Mouse (Mus musculus) embryonic facial prominence, embryonic 14.5 days (tissue): ENCODE data around the gene Prss3. TPM values are rescaled to one million over a fixed set of nuclear protein-coding genes. Genes with fewer than 3 reads are reported as not detected.
"Not testable (repeated sequence)": the region's sequence is repeated elsewhere in the genome, so short reads cannot be mapped to it uniquely, and the experiment has no call there.

Experiments
- ATAC-seq: fragments of 200-750 bp; cut with Nextera tagmentation; 2 replicates; pipeline ENCODE4 v1.8.0; 2017; ENCODE audit warnings: low read depth, moderate number of reproducible peaks, moderate TSS enrichment
- DNase-seq: peaks from one replicate; pipeline ENCODE4 v3.0.0-alpha.2; 2015; ENCODE audit warnings: low spot score
- H3K27ac ChIP-seq: fragments of 300-500 bp; sonication (generic); replicated peaks from 2 replicates; pipeline ENCODE4 v1.5.1; 2014; ENCODE audit warnings: low read depth, mild to moderate bottlenecking, low read length, moderate library complexity
- H3K27me3 ChIP-seq: fragments of 300-500 bp; sonication (generic); replicated peaks from 2 replicates; pipeline ENCODE4 v1.6.1; 2014; ENCODE audit warnings: low read length; ENCODE audit not compliant: control insufficient read depth, insufficient read depth
- H3K36me3 ChIP-seq: fragments of 300-500 bp; sonication (generic); 2 replicates; pipeline ENCODE4 v1.6.1; 2014; ENCODE audit warnings: low read length, mixed read lengths; ENCODE audit not compliant: control insufficient read depth, insufficient read depth
- H3K4me1 ChIP-seq: fragments of 300-500 bp; sonication (generic); 2 replicates; pipeline ENCODE4 v1.6.1; 2014; ENCODE audit warnings: antibody characterized with exemption, low read length; ENCODE audit not compliant: control insufficient read depth, insufficient read depth
- H3K4me2 ChIP-seq: fragments of 300-500 bp; sonication (generic); 2 replicates; pipeline ENCODE4 v1.6.1; 2014; ENCODE audit warnings: low read depth, mild to moderate bottlenecking, low read length, moderate library complexity, mixed read lengths
- H3K4me3 ChIP-seq: fragments of 300-500 bp; sonication (generic); 2 replicates; pipeline ENCODE4 v1.5.1; 2014; ENCODE audit warnings: low read depth, mild to moderate bottlenecking, low read length
- H3K9ac ChIP-seq: fragments of 300-500 bp; sonication (generic); 2 replicates; pipeline ENCODE4 v1.6.1; 2014; ENCODE audit warnings: low read depth, mild to moderate bottlenecking, low read length, moderate library complexity, mixed read lengths
- H3K9me3 ChIP-seq: fragments of 300-500 bp; sonication (generic); 2 replicates; pipeline ENCODE4 v1.6.1; 2016; ENCODE audit warnings: low read length; ENCODE audit not compliant: control insufficient read depth
- WGBS: fragments of 180-500 bp; shearing (Covaris S2); extraction: QIAGEN DNeasy Blood & Tissue Kit; methylation state at CpG from one replicate; pipeline ENCODE4 v1.1.7; 2014; 5-methylcytosine and 5-hydroxymethylcytosine counted together
- polyA plus RNA-seq: library from polyadenylated mRNA; unstranded; fragments of >200 nt; fragmentation: Nextera tagmentation; extraction: Ambion mirVana; gene quantifications from 2 replicates; pipeline ENCODE4 v1.2.1, GENCODE M21; 2014

The Prss3 gene
- polyA plus RNA-seq, result not detected in 2 replicates

DNA sequence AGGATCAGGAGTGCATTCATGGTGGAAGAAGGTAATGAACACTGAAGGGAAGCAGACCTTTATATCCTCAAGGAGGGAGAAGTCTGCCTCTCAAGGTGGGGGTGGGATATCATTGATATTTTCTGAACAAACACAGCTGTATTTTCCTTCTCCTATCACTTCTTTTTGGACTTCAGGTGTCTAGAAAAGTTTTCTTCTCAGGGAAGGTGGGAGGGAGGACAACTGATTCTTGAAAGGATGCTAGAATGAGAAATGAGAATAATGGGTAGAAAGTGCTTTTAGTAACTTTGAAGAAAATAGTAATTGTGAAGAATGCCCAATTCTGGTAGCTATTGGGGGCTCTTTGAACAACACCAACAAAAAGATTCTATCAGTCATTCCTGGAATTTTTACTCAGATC, at the start of gene Prss3:
Gene Prss3, minus strand, starts transcription at position 101 of the 400 bp plus-strand sequence.
- ATAC-seq, H3K4me2 ChIP-seq, H3K4me1 ChIP-seq, H3K9me3 ChIP-seq, DNase-seq, H3K4me3 ChIP-seq, H3K27ac ChIP-seq, H3K9ac ChIP-seq, H3K27me3 ChIP-seq, H3K36me3 ChIP-seq: not testable (repeated sequence)

- not testable (repeated sequence) for H3K4me1 ChIP-seq, H3K27ac ChIP-seq, H3K27me3 ChIP-seq, H3K9ac ChIP-seq, H3K4me3 ChIP-seq, ATAC-seq, H3K36me3 ChIP-seq, H3K4me2 ChIP-seq, DNase-seq, H3K9me3 ChIP-seq
Measured at GRCm38 (mm10) chr6:41392056-41392455, 14.6 kb upstream of the Prss3 start, which contains the start of gene Gm5771. Gm5771 (plus strand) TSS chr6:41392356.

GRCm38 (mm10) chr6:41391640-41392039, 14.2 kb upstream of the Prss3 start:
- WGBS, result 77% methylated on average over 1 of the region's 1 CpGs
- H3K4me1 ChIP-seq, H3K4me2 ChIP-seq, H3K9me3 ChIP-seq, H3K9ac ChIP-seq, ATAC-seq, H3K36me3 ChIP-seq, DNase-seq, H3K27ac ChIP-seq, H3K27me3 ChIP-seq, H3K4me3 ChIP-seq: not testable (repeated sequence)

- Histone ChIP-seq H3K27me3 (no peaks in the 10 kb centered on the region), H3K36me3 (no peaks in the 10 kb centered on the region), H3K9me3 (no peaks in the 10 kb centered on the region), H3K4me3 (no peak overlapping the region), H3K9ac (no peak overlapping the region), H3K27ac (no peak overlapping the region), H3K4me1 (no peaks in the 10 kb centered on the region), H3K4me2 (no peak overlapping the region)
- 71% methylated on average over 2 of the region's 2 CpGs for WGBS
- no peak for DNase-seq
- ATAC-seq, result no peak
Measured at GRCm38 (mm10) chr6:41386781-41387180, 9.3 kb upstream of the Prss3 start.

- not testable (repeated sequence) for H3K36me3 ChIP-seq, H3K9ac ChIP-seq, DNase-seq, ATAC-seq, H3K4me3 ChIP-seq, H3K4me2 ChIP-seq, H3K9me3 ChIP-seq, H3K27me3 ChIP-seq, H3K4me1 ChIP-seq, H3K27ac ChIP-seq
- 80% methylated on average over 1 of the region's 2 CpGs for WGBS
Measured at GRCm38 (mm10) chr6:41373772-41374171, 3.7 kb downstream of the Prss3 start.

DNA sequence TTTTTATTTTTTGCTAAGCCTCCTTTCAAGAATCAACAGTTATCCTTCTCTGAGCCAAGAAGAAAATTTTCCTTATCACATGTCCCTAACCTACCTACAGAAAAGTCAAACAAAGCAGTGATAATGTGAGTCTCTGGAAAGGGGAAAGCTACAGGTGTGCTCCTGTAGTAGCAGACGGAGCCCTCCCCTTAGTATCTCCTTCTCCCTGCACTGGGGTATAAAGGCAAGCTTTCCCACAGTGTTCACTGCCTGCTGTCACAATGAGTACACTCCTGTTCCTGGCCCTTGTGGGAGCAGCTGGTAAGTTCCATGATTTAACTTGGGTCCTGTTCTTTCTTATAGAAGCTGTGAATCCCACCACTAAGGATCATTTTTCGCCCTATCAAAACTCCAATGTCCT, 23.5 kb downstream of the Prss3 start, which contains the start of gene Try10:
Gene Try10, plus strand, starts transcription at position 174 of the 400 bp plus-strand sequence.
- Histone ChIP-seq H3K36me3 (no peaks in the 10 kb centered on the region), H3K27ac (no peak within 1 kb of the TSS), H3K4me2 (no peak within 1 kb of the TSS), H3K27me3 (no peaks in the 10 kb centered on the region), H3K4me3 (no peak within 1 kb of the TSS), H3K4me1 (no peaks in the 10 kb centered on the region), H3K9me3 (no peaks in the 10 kb centered on the region), H3K9ac (no peak within 1 kb of the TSS)
- WGBS, result 85% methylated on average over 2 of the region's 2 CpGs
- no peak for DNase-seq
- no peak for ATAC-seq

Other genes starting within 250 kb of the Prss3 start
- not detected in 2 replicates for gene Try4, start 75.4 kb downstream of the Prss3 start, polyA plus RNA-seq
- gene Try5, start 60.8 kb downstream of the Prss3 start, polyA plus RNA-seq, result not detected in 2 replicates
- gene Try10, start 23.6 kb downstream of the Prss3 start, polyA plus RNA-seq, result not detected in 2 replicates
- gene Gm5771, start 14.7 kb upstream of the Prss3 start, polyA plus RNA-seq, result not detected in 2 replicates
- not detected in 2 replicates for gene Gm10334, start 68.5 kb upstream of the Prss3 start, polyA plus RNA-seq
- not detected in 2 replicates for gene Prss1, start 81.3 kb upstream of the Prss3 start, polyA plus RNA-seq
- gene Prss2, start 144.1 kb upstream of the Prss3 start, polyA plus RNA-seq, result not detected in 2 replicates
- 13.8 and 15.4 TPM in 2 replicates for gene Ephb6, start 227.8 kb upstream of the Prss3 start, polyA plus RNA-seq